Mouse (Mus musculus) CH12.LX (cell line): ENCODE measurements at regions not wholly inside any gene's neighbourhood (a gene's known extent, or its start where the extent isn't known, plus 50 kb on each side); places are given as distances from the start of the nearest gene placed in this dataset.

Source experiments
- DNase-seq: peaks from one replicate; pipeline ENCODE4 v3.0.0-alpha.2; 2013; ENCODE audit errors: extremely low read depth
- H3K27ac ChIP-seq: 2 replicates; pipeline ENCODE4 v1.5.1; 2012; ENCODE audit warnings: low read depth, mild to moderate bottlenecking, control low read depth, moderate library complexity; ENCODE audit not compliant: insufficient read depth
- H3K27me3 ChIP-seq: replicated peaks from 2 replicates; pipeline ENCODE3; 2012; ENCODE audit warnings: inconsistent platforms
- H3K36me3 ChIP-seq, 2 experiments: replicated peaks in 1 of 2; 2 replicates each; pipeline versions ENCODE3 to v1.6.1; 2012; ENCODE audit warnings: inconsistent platforms in 1 of 2, low read length in 1 of 2, mild to moderate bottlenecking in 1 of 2, mixed read lengths in 1 of 2, moderate library complexity in 1 of 2; ENCODE audit not compliant: control insufficient read depth in 1 of 2, insufficient read depth in 1 of 2
- H3K4me1 ChIP-seq, 2 experiments: 2 replicates each; pipeline ENCODE4 v1.6.1; 2012; ENCODE audit warnings: inconsistent platforms in 1 of 2, moderate library complexity in 1 of 2; ENCODE audit not compliant: insufficient read depth in 2 of 2, control insufficient read depth in 1 of 2
- H3K4me2 ChIP-seq: 2 replicates; pipeline ENCODE4 v1.6.1; 2012; ENCODE audit warnings: low read depth, mild to moderate bottlenecking, control low read depth; ENCODE audit not compliant: poor library complexity, insufficient read depth, severe bottlenecking
- H3K4me3 ChIP-seq, 3 experiments: fragments of 150-350 bp in 1 of 3; sonication (generic) in 1 of 3; replicated peaks in 1 of 3; 2 replicates each; pipeline versions ENCODE3 to v1.5.1; 2011 to 2012; ENCODE audit warnings: low read depth in 2 of 3, low read length in 2 of 3, mild to moderate bottlenecking in 2 of 3, moderate library complexity in 2 of 3, control low read depth in 1 of 3, improper control_type of control experiment in 1 of 3, inconsistent platforms in 1 of 3, mixed read lengths in 1 of 3; ENCODE audit not compliant: poor library complexity in 1 of 3
- H3K79me2 ChIP-seq: replicated peaks from 2 replicates; pipeline ENCODE4 v1.6.1; 2012; ENCODE audit warnings: mild to moderate bottlenecking, moderate library complexity; ENCODE audit not compliant: control insufficient read depth, poor library complexity, insufficient read depth, severe bottlenecking; ENCODE audit errors: extremely low read depth
- H3K9ac ChIP-seq: 2 replicates; pipeline ENCODE4 v1.6.1; 2012; ENCODE audit warnings: low read depth, mild to moderate bottlenecking, control low read depth, moderate library complexity; ENCODE audit not compliant: insufficient read depth
- H3K9me3 ChIP-seq: replicated peaks from 2 replicates; pipeline ENCODE3; 2012; ENCODE audit warnings: low read length, inconsistent platforms, mixed read lengths
- BHLHE40 ChIP-seq: IDR thresholded peaks from 2 replicates; pipeline ENCODE4 v1.6.1; 2011; ENCODE audit warnings: mild to moderate bottlenecking, low read depth, low read length, improper control_type of control experiment
- CHD1 ChIP-seq: IDR thresholded peaks from 2 replicates; pipeline ENCODE4 v1.6.1; 2012; ENCODE audit warnings: low read depth, low read length, improper control_type of control experiment, inconsistent platforms
- ELF1 ChIP-seq: IDR thresholded peaks from 2 replicates; pipeline ENCODE4 v1.6.1; 2014; ENCODE audit warnings: low read depth, mild to moderate bottlenecking, inconsistent platforms, low read length, improper control_type of control experiment
- EP300 ChIP-seq: IDR thresholded peaks from 2 replicates; pipeline ENCODE4 v1.6.1; 2011; ENCODE audit warnings: low read length, improper control_type of control experiment
- IRF4 ChIP-seq: IDR thresholded peaks from 2 replicates; pipeline ENCODE4 v1.6.1; 2014; ENCODE audit warnings: low read depth, mild to moderate bottlenecking, inconsistent platforms, low read length, improper control_type of control experiment
- JUND ChIP-seq: conservative IDR thresholded peaks from 2 replicates; pipeline ENCODE4 v1.6.1; 2011; ENCODE audit warnings: low read depth, low read length, improper control_type of control experiment
- MAFK ChIP-seq: IDR thresholded peaks from 2 replicates; pipeline ENCODE4 v1.6.1; 2011; ENCODE audit warnings: low read length, improper control_type of control experiment; ENCODE audit not compliant: insufficient replicate concordance
- MXI1 ChIP-seq: IDR thresholded peaks from 2 replicates; pipeline ENCODE4 v1.6.1; 2011; ENCODE audit warnings: mild to moderate bottlenecking, low read depth, low read length, improper control_type of control experiment
- MYC ChIP-seq: IDR thresholded peaks from 2 replicates; pipeline ENCODE4 v1.6.1; 2011; ENCODE audit warnings: low read depth, mild to moderate bottlenecking, improper control_type of control experiment, low read length
- NELFE ChIP-seq: IDR thresholded peaks from 2 replicates; pipeline ENCODE4 v1.6.1; 2011; ENCODE audit warnings: low read depth, low read length, improper control_type of control experiment
- NRF1 ChIP-seq: IDR thresholded peaks from 2 replicates; pipeline ENCODE4 v1.6.1; 2014; ENCODE audit warnings: low read depth, mild to moderate bottlenecking, inconsistent platforms, low read length, improper control_type of control experiment, moderate library complexity
- POLR2A ChIP-seq: IDR thresholded peaks from 2 replicates; pipeline ENCODE4 v1.6.1; 2011; ENCODE audit warnings: low read depth, mild to moderate bottlenecking, improper control_type of control experiment, low read length
- RAD21 ChIP-seq: IDR thresholded peaks from 2 replicates; pipeline ENCODE4 v1.6.1; 2011; ENCODE audit warnings: low read depth, mild to moderate bottlenecking, low read length, improper control_type of control experiment, moderate library complexity
- SIN3A ChIP-seq: IDR thresholded peaks from 2 replicates; pipeline ENCODE4 v1.6.1; 2012; ENCODE audit warnings: low read length, improper control_type of control experiment, inconsistent platforms
- SMC3 ChIP-seq: IDR thresholded peaks from 2 replicates; pipeline ENCODE4 v1.6.1; 2011; ENCODE audit warnings: low read depth, low read length, improper control_type of control experiment
- TBP ChIP-seq: conservative IDR thresholded peaks from 2 replicates; pipeline ENCODE4 v1.6.1; 2011; ENCODE audit warnings: low read depth, low read length, improper control_type of control experiment
- USF1 ChIP-seq: IDR thresholded peaks from 2 replicates; pipeline ENCODE4 v1.6.1; 2014; ENCODE audit warnings: low read depth, mild to moderate bottlenecking, inconsistent platforms, low read length, improper control_type of control experiment
- USF2 ChIP-seq: conservative IDR thresholded peaks from 2 replicates; pipeline ENCODE4 v1.6.1; 2011; ENCODE audit warnings: low read depth, low read length, improper control_type of control experiment
- ZKSCAN1 ChIP-seq: IDR thresholded peaks from 2 replicates; pipeline ENCODE4 v1.6.1; 2012; ENCODE audit warnings: low read depth, inconsistent platforms, low read length, improper control_type of control experiment, borderline replicate concordance
- ZNF384 ChIP-seq: IDR thresholded peaks from 2 replicates; pipeline ENCODE4 v1.6.1; 2012; ENCODE audit warnings: low read depth, low read length, improper control_type of control experiment, inconsistent platforms
- dilution Hi-C: fragments of 300-500 bp; cut with MboI; formaldehyde crosslinking; loops from 2 replicates; pipeline ENCODE4 v1.14.3; 2020; ENCODE audit warnings: low sequenced_read_pairs; ENCODE audit not compliant: extremely low pct_unique_long_range_greater_than_20kb, extremely low pct_ligation_motif_present
- in situ Hi-C: fragments of 300-500 bp; cut with MboI; formaldehyde crosslinking; loops from 3 replicates; pipeline ENCODE4 v1.14.3; 2019; ENCODE audit warnings: low sequenced_read_pairs, low pct_ligation_motif_present, low pct_unique_long_range_greater_than_20kb, mixed read lengths

DNA sequence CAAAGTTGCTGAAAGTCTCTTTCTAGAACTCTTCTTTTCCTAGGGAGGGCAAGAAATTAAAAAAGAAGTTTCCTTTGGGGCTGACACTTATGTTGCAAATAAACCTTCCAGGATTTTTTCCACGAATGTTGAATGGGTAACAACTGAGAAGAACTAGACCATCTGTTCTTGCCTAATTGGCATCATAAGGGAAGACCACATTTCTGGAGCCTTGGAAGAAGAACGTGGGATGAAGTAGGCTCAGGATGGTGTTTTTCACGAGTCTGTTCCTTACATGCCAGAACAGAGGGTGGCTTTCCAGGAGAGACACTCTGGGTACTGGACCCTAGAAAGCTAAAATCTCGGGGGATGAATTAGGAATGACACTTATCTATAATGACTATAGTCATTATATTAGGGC is 314.1 kb downstream of the Cog6 start:
- in situ Hi-C loops = no loop called here
- dilution Hi-C loops = no loop called here

DNA sequence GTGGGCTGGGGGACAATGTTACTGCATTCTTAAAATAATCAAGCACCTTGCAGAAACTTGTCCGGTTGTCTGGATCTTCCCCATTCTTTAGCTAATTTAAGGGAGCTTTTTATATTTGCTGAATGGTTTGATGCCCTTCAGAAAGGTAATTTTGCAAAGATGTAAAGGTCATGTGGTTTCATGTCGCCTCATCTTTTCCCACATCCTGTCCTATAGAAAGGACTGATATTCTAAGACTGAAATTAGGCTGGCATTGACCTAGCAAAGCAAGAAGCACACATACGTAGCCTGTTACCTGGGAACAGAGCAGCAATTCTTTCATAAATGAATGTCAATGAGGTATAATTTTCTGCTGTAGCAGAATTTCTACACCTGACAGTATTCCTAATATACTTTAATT is 315.4 kb downstream of the Cog6 start:
- Histone ChIP-seq H3K4me3 (no peak overlapping the region), H3K4me1 (no peaks in the 10 kb centered on the region), H3K36me3 (no peaks in the 10 kb centered on the region), H3K27ac (no peak overlapping the region), H3K9ac (no peak overlapping the region), H3K4me2 (no peak overlapping the region), H3K79me2 (no peaks in the 10 kb centered on the region), H3K27me3 (no peaks in the 10 kb centered on the region), H3K9me3 (peaks cover 12% of the 10 kb centered on the region)
- dilution Hi-C loops (no loop called here), in situ Hi-C loops (no loop called here)
- TF ChIP-seq CHD1 (no peak), SIN3A (no peak), RAD21 (no peak), NELFE (no peak), JUND (no peak), MYC (no peak), ZKSCAN1 (no peak), TBP (no peak), USF1 (no peak), ZNF384 (no peak)
- DNase-seq = no peak

More for the DNA sequence above, 314.1 kb downstream of the Cog6 start:
- Histone ChIP-seq H3K27me3 (no peaks in the 10 kb centered on the region), H3K4me2 (no peak overlapping the region), H3K79me2 (no peaks in the 10 kb centered on the region), H3K9me3 (peaks cover 4% of the 10 kb centered on the region), H3K27ac (no peak overlapping the region), H3K36me3 (no peaks in the 10 kb centered on the region), H3K4me1 (no peaks in the 10 kb centered on the region), H3K4me3 (no peak overlapping the region), H3K9ac (no peak overlapping the region)
- DNase-seq = no peak
- TF ChIP-seq EP300 = no peak
- TF ChIP-seq IRF4 = no peak
- no peak for TF ChIP-seq NELFE
- no peak for TF ChIP-seq MXI1
- TF ChIP-seq SMC3 = no peak
- no peak for TF ChIP-seq NRF1
- no peak for TF ChIP-seq ELF1
- TF ChIP-seq BHLHE40 = no peak
- TF ChIP-seq POLR2A = no peak
- TF ChIP-seq MAFK = no peak
- no peak for TF ChIP-seq USF2
